Mouse (Mus musculus) spleen, embryonic (tissue): Measurements from ENCODE around the gene Gm10722.
"Not testable (repeated sequence)": the region's sequence is repeated elsewhere in the genome, so short reads cannot be mapped to it uniquely, and the experiment has no call there.

Experiments used
- CTCF ChIA-PET: fragments of 350-600 bp; sonication (Branson Sonifier 250); formaldehyde crosslinking; loops from one replicate; lab custom pipeline; 2022; lab: Charles Lee

Gm10722 gene

GRCm38 (mm10) chr9:3025653-3026052 lies 24.9 kb downstream of the Gm10722 start:
- CTCF ChIA-PET = not testable (repeated sequence)

GRCm38 (mm10) chr9:3026136-3026535 lies 25.4 kb downstream of the Gm10722 start:
- CTCF ChIA-PET = not testable (repeated sequence)

- CTCF ChIA-PET = not testable (repeated sequence)
These were observed 26.0 kb downstream of the Gm10722 start for GRCm38 (mm10) chr9:3026741-3027140.

- CTCF ChIA-PET = not testable (repeated sequence)
These were observed 26.5 kb downstream of the Gm10722 start for GRCm38 (mm10) chr9:3027200-3027599.

- CTCF ChIA-PET = not testable (repeated sequence)
These were observed 28.7 kb downstream of the Gm10722 start for GRCm38 (mm10) chr9:3029276-3030000.

GRCm38 (mm10) chr9:3030677-3031318 lies 30.1 kb downstream of the Gm10722 start:
- CTCF ChIA-PET = not testable (repeated sequence)

GRCm38 (mm10) chr9:3034299-3034698 lies 33.6 kb downstream of the Gm10722 start, which contains the start of gene Gm17535:
Gene Gm17535 (plus strand): TSS chr9:3034599.
- CTCF ChIA-PET = not testable (repeated sequence)

GRCm38 (mm10) chr9:3036577-3036976 lies 35.9 kb downstream of the Gm10722 start, which contains the start of gene Gm10715:
Gene Gm10715 (plus strand): TSS chr9:3036877.
- CTCF ChIA-PET = not testable (repeated sequence)

- CTCF ChIA-PET = not testable (repeated sequence)
These were observed 37.4 kb downstream of the Gm10722 start for GRCm38 (mm10) chr9:3038161-3038560.
